Mouse (Mus musculus) megakaryocyte progenitor cell, adult 5-6 weeks (primary cell): Measurements from ENCODE around the gene Mcemp1. TPM values are rescaled to one million over a fixed set of nuclear protein-coding genes. Genes with fewer than 3 reads are reported as not detected.

Experiments used
- ATAC-seq: replicated peaks from 2 replicates; pipeline ENCODE4 v1.8.0; 2016; ENCODE audit warnings: mild to moderate bottlenecking, moderate TSS enrichment, inconsistent platforms; ENCODE audit not compliant: poor library complexity
- total RNA-seq, 2 experiments: library from RNA; stranded (forward) in 1 of 2; stranded (reverse) in 1 of 2; fragments of 157-497, 149-512 nt in 1 of 2; fragments of 200-1000 nt in 1 of 2; gene quantifications; 2 replicates each; pipeline versions ENCODE4 v1.2.3 to v1.2.4; 2015 to 2017

Gene Mcemp1
- total RNA-seq, 2 experiments from 2014 or later: 16.0 to 21.5 TPM

DNA sequence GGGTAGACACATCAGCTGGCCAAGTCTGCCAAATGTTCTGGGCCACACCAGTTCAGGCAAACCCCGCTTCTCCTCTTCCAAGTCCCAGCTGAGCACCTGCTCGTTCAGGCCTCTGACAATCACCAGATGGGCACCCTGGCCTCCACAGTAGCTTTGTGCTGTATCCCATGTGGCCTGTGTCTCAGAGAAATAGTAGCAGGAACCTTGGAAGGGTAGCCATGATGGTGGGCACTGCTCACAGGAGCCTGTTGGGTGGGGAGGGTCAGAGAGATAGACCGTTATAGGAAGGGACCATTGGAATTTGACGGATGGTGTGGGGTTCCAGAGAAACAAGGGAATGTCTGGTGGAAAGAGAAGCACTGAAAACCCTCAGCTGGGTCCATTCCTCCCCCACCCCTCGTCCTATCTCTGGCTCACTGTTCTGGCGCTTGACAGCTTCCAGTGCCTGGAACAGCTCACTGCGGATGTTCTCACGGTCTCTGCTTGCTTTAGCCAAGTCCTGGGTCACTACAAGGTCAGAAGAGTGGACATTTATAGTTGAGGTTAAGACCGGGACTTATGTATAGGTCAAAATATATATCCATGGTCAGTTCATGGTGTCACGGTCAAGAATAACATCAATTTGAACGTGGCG lies 51.9 kb downstream of the Mcemp1 start:
- no peak for ATAC-seq

DNA sequence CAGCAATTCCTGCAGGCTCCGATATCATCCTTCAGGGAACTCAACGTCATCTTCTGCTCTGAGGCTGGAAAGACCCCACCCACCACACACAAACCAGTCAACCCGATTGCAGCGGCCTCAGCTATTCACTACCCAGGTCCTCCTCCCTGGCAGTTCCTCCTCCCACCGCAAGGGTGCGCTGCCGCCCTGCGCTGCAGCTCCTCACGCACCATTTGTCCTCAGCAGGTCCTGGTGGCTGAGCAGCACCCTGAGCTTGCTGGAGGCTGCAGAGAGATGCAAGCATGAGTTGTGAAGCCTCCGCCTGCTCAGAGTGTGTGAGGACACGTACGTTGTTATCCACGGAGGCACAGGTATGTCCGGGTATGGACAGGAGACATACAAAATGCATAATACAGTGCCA lies 53.0 kb downstream of the Mcemp1 start:
- ATAC-seq: peak; percentile 100

Other genes starting within 250 kb of the Mcemp1 start
- 0.83 and 2.5 TPM in 2 replicates for gene Pex11g, start 198.1 kb upstream of the Mcemp1 start, total RNA-seq (2015)
- 0.79 and 3.8 TPM in 2 replicates for gene Pex11g, start 198.1 kb upstream of the Mcemp1 start, total RNA-seq (2017)
- 0.17 TPM in 1 of 2 replicates, not detected in the other for gene Tex45, start 194.9 kb upstream of the Mcemp1 start, total RNA-seq (2015)
- gene Tex45, start 194.9 kb upstream of the Mcemp1 start, total RNA-seq (2017): 0.21 TPM in 1 of 2 replicates, not detected in the other
- 9.3 and 12.3 TPM in 2 replicates for gene Zfp358, start 172.6 kb upstream of the Mcemp1 start, total RNA-seq (2015)
- 4.6 and 7.0 TPM in 2 replicates for gene Zfp358, start 172.6 kb upstream of the Mcemp1 start, total RNA-seq (2017)
- 13.6 and 20.5 TPM in 2 replicates for gene Mcoln1, start 165.3 kb upstream of the Mcemp1 start, total RNA-seq (2015)
- gene Mcoln1, start 165.3 kb upstream of the Mcemp1 start, total RNA-seq (2017): 20.1 and 23.0 TPM in 2 replicates
- gene Pnpla6, start 150.4 kb upstream of the Mcemp1 start, total RNA-seq (2015): 13.8 and 16.8 TPM in 2 replicates
- 14.0 and 17.7 TPM in 2 replicates for gene Pnpla6, start 150.4 kb upstream of the Mcemp1 start, total RNA-seq (2017)
- gene C330021F23Rik, start 97.8 kb upstream of the Mcemp1 start, total RNA-seq (2015): 1.0 TPM in 1 of 2 replicates, not detected in the other
- gene C330021F23Rik, start 97.8 kb upstream of the Mcemp1 start, total RNA-seq (2017): not detected in 2 replicates
- gene Camsap3, start 78.5 kb upstream of the Mcemp1 start, total RNA-seq (2015): 0.32 and 0.37 TPM in 2 replicates
- 0.21 and 0.27 TPM in 2 replicates for gene Camsap3, start 78.5 kb upstream of the Mcemp1 start, total RNA-seq (2017)
- 16.5 and 20.1 TPM in 2 replicates for gene Xab2, start 44.4 kb upstream of the Mcemp1 start, total RNA-seq (2015)
- gene Xab2, start 44.4 kb upstream of the Mcemp1 start, total RNA-seq (2017): 55.5 and 56.5 TPM in 2 replicates
- gene Pet100, start 44.2 kb upstream of the Mcemp1 start, total RNA-seq (2015): 131 and 181 TPM in 2 replicates
- 255 and 285 TPM in 2 replicates for gene Pet100, start 44.2 kb upstream of the Mcemp1 start, total RNA-seq (2017)
- gene Pcp2, start 40.2 kb upstream of the Mcemp1 start, total RNA-seq (2015): not detected in 2 replicates
- not detected in 2 replicates for gene Pcp2, start 40.2 kb upstream of the Mcemp1 start, total RNA-seq (2017)
- gene Stxbp2, start 34.8 kb upstream of the Mcemp1 start, total RNA-seq (2015): 113 and 143 TPM in 2 replicates
- 93.7 and 166 TPM in 2 replicates for gene Stxbp2, start 34.8 kb upstream of the Mcemp1 start, total RNA-seq (2017)
- 0.56 TPM in 1 of 2 replicates, not detected in the other for gene Retn, start 10.0 kb upstream of the Mcemp1 start, total RNA-seq (2015)
- gene Retn, start 10.0 kb upstream of the Mcemp1 start, total RNA-seq (2017): not detected in 2 replicates
- gene Fcor, start 6.6 kb downstream of the Mcemp1 start, total RNA-seq (2015): 22.6 and 25.4 TPM in 2 replicates
- gene Fcor, start 6.6 kb downstream of the Mcemp1 start, total RNA-seq (2017): 10.5 and 15.2 TPM in 2 replicates
- gene Trappc5, start 10.5 kb downstream of the Mcemp1 start, total RNA-seq (2015): 19.6 and 22.8 TPM in 2 replicates
- 37.7 and 38.5 TPM in 2 replicates for gene Trappc5, start 10.5 kb downstream of the Mcemp1 start, total RNA-seq (2017)
- not detected in 2 replicates for gene Fcer2a, start 28.4 kb downstream of the Mcemp1 start, total RNA-seq (2015)
- gene Fcer2a, start 28.4 kb downstream of the Mcemp1 start, total RNA-seq (2017): not detected in 2 replicates
- not detected in 2 replicates for gene Clec4g, start 54.9 kb downstream of the Mcemp1 start, total RNA-seq (2015)
- not detected in 2 replicates for gene Clec4g, start 54.9 kb downstream of the Mcemp1 start, total RNA-seq (2017)
- 0.35 and 2.1 TPM in 2 replicates for gene Cd209a, start 83.2 kb downstream of the Mcemp1 start, total RNA-seq (2015)
- gene Cd209a, start 83.2 kb downstream of the Mcemp1 start, total RNA-seq (2017): 0.37 and 0.84 TPM in 2 replicates
- gene Cd209e, start 188.6 kb downstream of the Mcemp1 start, total RNA-seq (2015): not detected in 2 replicates
- gene Cd209e, start 188.6 kb downstream of the Mcemp1 start, total RNA-seq (2017): not detected in 2 replicates
- not detected in 2 replicates for gene Cd209d, start 212.8 kb downstream of the Mcemp1 start, total RNA-seq (2015)
- gene Cd209d, start 212.8 kb downstream of the Mcemp1 start, total RNA-seq (2017): not detected in 2 replicates